Mouse (Mus musculus) E14TG2a.4 (cell line): ENCODE measurements around the gene Usp34.

Experiments
- CTCF ChIP-seq: conservative IDR thresholded peaks from 2 replicates; pipeline ENCODE4 v1.5.1; 2014; ENCODE audit warnings: low read length
- POU5F1 ChIP-seq: IDR thresholded peaks from 2 replicates; pipeline ENCODE4 v1.6.1; 2014; ENCODE audit warnings: low read length, borderline replicate concordance

DNA sequence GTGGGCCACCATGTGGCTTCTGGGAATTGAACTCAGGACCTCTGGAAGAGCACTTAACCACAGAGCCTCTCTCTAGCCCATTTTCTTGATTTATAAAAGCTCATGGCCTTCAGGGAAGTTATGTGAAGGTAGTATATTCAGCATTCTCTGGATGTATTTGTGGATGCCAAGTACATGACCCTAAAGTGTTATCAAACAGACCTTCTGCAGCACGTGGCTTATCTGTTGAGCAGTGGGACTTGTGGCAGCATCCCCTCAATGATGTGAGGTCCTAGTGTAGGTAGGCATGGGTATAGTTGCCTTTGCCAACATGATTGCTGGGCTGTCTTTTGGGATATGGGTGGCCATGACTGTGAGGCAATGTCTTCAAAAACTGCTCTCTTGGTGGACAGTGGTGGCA, 6.8 kb downstream of the Usp34 start:
- no peak for TF ChIP-seq CTCF
- TF ChIP-seq POU5F1 = no peak
